Mouse (Mus musculus) CH12.LX (cell line): ENCODE measurements around the gene Gzmm. TPM values are rescaled to one million over a fixed set of nuclear protein-coding genes. Genes with fewer than 3 reads are reported as not detected.

ENCODE experiments used
- DNase-seq: peaks from one replicate; pipeline ENCODE4 v3.0.0-alpha.2; 2013; ENCODE audit errors: extremely low read depth
- H3K27ac ChIP-seq: 2 replicates; pipeline ENCODE4 v1.5.1; 2012; ENCODE audit warnings: low read depth, mild to moderate bottlenecking, control low read depth, moderate library complexity; ENCODE audit not compliant: insufficient read depth
- H3K27me3 ChIP-seq: replicated peaks from 2 replicates; pipeline ENCODE3; 2012; ENCODE audit warnings: inconsistent platforms
- H3K36me3 ChIP-seq, 2 experiments: replicated peaks in 1 of 2; 2 replicates each; pipeline versions ENCODE3 to v1.6.1; 2012; ENCODE audit warnings: inconsistent platforms in 1 of 2, low read length in 1 of 2, mild to moderate bottlenecking in 1 of 2, mixed read lengths in 1 of 2, moderate library complexity in 1 of 2; ENCODE audit not compliant: control insufficient read depth in 1 of 2, insufficient read depth in 1 of 2
- H3K4me1 ChIP-seq, 2 experiments: 2 replicates each; pipeline ENCODE4 v1.6.1; 2012; ENCODE audit warnings: inconsistent platforms in 1 of 2, moderate library complexity in 1 of 2; ENCODE audit not compliant: insufficient read depth in 2 of 2, control insufficient read depth in 1 of 2
- H3K4me2 ChIP-seq: 2 replicates; pipeline ENCODE4 v1.6.1; 2012; ENCODE audit warnings: low read depth, mild to moderate bottlenecking, control low read depth; ENCODE audit not compliant: poor library complexity, insufficient read depth, severe bottlenecking
- H3K4me3 ChIP-seq, 3 experiments: fragments of 150-350 bp in 1 of 3; sonication (generic) in 1 of 3; replicated peaks in 1 of 3; 2 replicates each; pipeline versions ENCODE3 to v1.5.1; 2011 to 2012; ENCODE audit warnings: low read depth in 2 of 3, low read length in 2 of 3, mild to moderate bottlenecking in 2 of 3, moderate library complexity in 2 of 3, control low read depth in 1 of 3, improper control_type of control experiment in 1 of 3, inconsistent platforms in 1 of 3, mixed read lengths in 1 of 3; ENCODE audit not compliant: poor library complexity in 1 of 3
- H3K79me2 ChIP-seq: replicated peaks from 2 replicates; pipeline ENCODE4 v1.6.1; 2012; ENCODE audit warnings: mild to moderate bottlenecking, moderate library complexity; ENCODE audit not compliant: control insufficient read depth, poor library complexity, insufficient read depth, severe bottlenecking; ENCODE audit errors: extremely low read depth
- H3K9ac ChIP-seq: 2 replicates; pipeline ENCODE4 v1.6.1; 2012; ENCODE audit warnings: low read depth, mild to moderate bottlenecking, control low read depth, moderate library complexity; ENCODE audit not compliant: insufficient read depth
- H3K9me3 ChIP-seq: replicated peaks from 2 replicates; pipeline ENCODE3; 2012; ENCODE audit warnings: low read length, inconsistent platforms, mixed read lengths
- CTCF ChIP-seq, 2 experiments: IDR thresholded peaks in 1 of 2; conservative IDR thresholded peaks in 1 of 2; 2 replicates each; pipeline ENCODE4 v1.5.1; 2011 to 2012; ENCODE audit warnings: low read depth in 2 of 2, low read length in 2 of 2, improper control_type of control experiment in 1 of 2, inconsistent platforms in 1 of 2, mild to moderate bottlenecking in 1 of 2, moderate library complexity in 1 of 2
- IRF4 ChIP-seq: IDR thresholded peaks from 2 replicates; pipeline ENCODE4 v1.6.1; 2014; ENCODE audit warnings: low read depth, mild to moderate bottlenecking, inconsistent platforms, low read length, improper control_type of control experiment
- JUND ChIP-seq: conservative IDR thresholded peaks from 2 replicates; pipeline ENCODE4 v1.6.1; 2011; ENCODE audit warnings: low read depth, low read length, improper control_type of control experiment
- MAFK ChIP-seq: IDR thresholded peaks from 2 replicates; pipeline ENCODE4 v1.6.1; 2011; ENCODE audit warnings: low read length, improper control_type of control experiment; ENCODE audit not compliant: insufficient replicate concordance
- MAX ChIP-seq: IDR thresholded peaks from 2 replicates; pipeline ENCODE4 v1.6.1; 2011; ENCODE audit warnings: low read length, improper control_type of control experiment
- MAZ ChIP-seq: IDR thresholded peaks from 2 replicates; pipeline ENCODE4 v1.6.1; 2012; ENCODE audit warnings: low read depth, mild to moderate bottlenecking, inconsistent platforms, low read length, improper control_type of control experiment, moderate library complexity
- MYC ChIP-seq: IDR thresholded peaks from 2 replicates; pipeline ENCODE4 v1.6.1; 2011; ENCODE audit warnings: low read depth, mild to moderate bottlenecking, improper control_type of control experiment, low read length
- NRF1 ChIP-seq: IDR thresholded peaks from 2 replicates; pipeline ENCODE4 v1.6.1; 2014; ENCODE audit warnings: low read depth, mild to moderate bottlenecking, inconsistent platforms, low read length, improper control_type of control experiment, moderate library complexity
- PAX5 ChIP-seq: IDR thresholded peaks from 2 replicates; pipeline ENCODE4 v1.6.1; 2012; ENCODE audit warnings: low read length, inconsistent platforms, mixed read lengths
- RAD21 ChIP-seq: IDR thresholded peaks from 2 replicates; pipeline ENCODE4 v1.6.1; 2011; ENCODE audit warnings: low read depth, mild to moderate bottlenecking, low read length, improper control_type of control experiment, moderate library complexity
- SMC3 ChIP-seq: IDR thresholded peaks from 2 replicates; pipeline ENCODE4 v1.6.1; 2011; ENCODE audit warnings: low read depth, low read length, improper control_type of control experiment
- dilution Hi-C: fragments of 300-500 bp; cut with MboI; formaldehyde crosslinking; loops from 2 replicates; pipeline ENCODE4 v1.14.3; 2020; ENCODE audit warnings: low sequenced_read_pairs; ENCODE audit not compliant: extremely low pct_unique_long_range_greater_than_20kb, extremely low pct_ligation_motif_present
- in situ Hi-C: fragments of 300-500 bp; cut with MboI; formaldehyde crosslinking; loops from 3 replicates; pipeline ENCODE4 v1.14.3; 2019; ENCODE audit warnings: low sequenced_read_pairs, low pct_ligation_motif_present, low pct_unique_long_range_greater_than_20kb, mixed read lengths
- polyA plus RNA-seq: library from polyadenylated mRNA; unstranded; fragments of >175 nt; gene quantifications from 2 replicates; pipeline ENCODE4 v1.2.1, GENCODE M21; 2012; ENCODE audit warnings: low read depth; ENCODE audit not compliant: insufficient read length
- total RNA-seq, 2 experiments: library from RNA; depleted of rRNA; stranded (reverse); fragments of 300-350 nt in 1 of 2; fragments of >200 nt in 1 of 2; gene quantifications; 2 replicates each; pipeline ENCODE4 v1.2.3; 2012 to 2014

The Gzmm gene
- total and polyA plus RNA-seq, 3 experiments = 0.17 to 0.73 (median 0.59) TPM

GRCm38 (mm10) chr10:79695231-79696128, 6.7 kb downstream of the Gzmm start:
- H3K4me3 ChIP-seq = no peak overlapping the region
- TF ChIP-seq IRF4 = 0 out of 2 replicates have a peak, but pooled peaks have one; percentile 17
- TF ChIP-seq CTCF (conservative IDR thresholded peaks at IDR 0.05 in 1 of 2, IDR thresholded peaks at IDR 0.05 in 1 of 2; ENCODE audit: low read depth in 2 of 2, low read length in 2 of 2) = peak; percentile 82 to 94
- peak; percentile 52; the same call in 1 of the 2 replicates for TF ChIP-seq MAX
- TF ChIP-seq SMC3 = peak; percentile 84
- no peak for TF ChIP-seq JUND
- no peak for TF ChIP-seq MAFK
- no peak for TF ChIP-seq PAX5
- TF ChIP-seq RAD21 = peak; percentile 87
- 0 out of 2 replicates have a peak, but pooled peaks have one; percentile 28 for TF ChIP-seq MAZ
- peak; percentile 55; the same call in 1 of the 2 replicates for TF ChIP-seq MYC
- TF ChIP-seq, all 38 proteins: peak for 7
- Histone ChIP-seq H3K9ac (no peak overlapping the region), H3K27ac (no peak overlapping the region), H3K4me2 (no peak overlapping the region), H3K36me3 (peaks cover 0 to 9% of the 10 kb centered on the region in 2 experiments), H3K9me3 (peaks cover 6% of the 10 kb centered on the region), H3K27me3 (no peaks in the 10 kb centered on the region), H3K4me1 (peaks cover 0 to 3% of the 10 kb centered on the region in 2 experiments; a peak in 1 of 4 replicates), H3K79me2 (no peaks in the 10 kb centered on the region)
- in situ Hi-C loops = no loop called here
- peak; percentile 77 for DNase-seq
- dilution Hi-C loops = no loop called here

DNA sequence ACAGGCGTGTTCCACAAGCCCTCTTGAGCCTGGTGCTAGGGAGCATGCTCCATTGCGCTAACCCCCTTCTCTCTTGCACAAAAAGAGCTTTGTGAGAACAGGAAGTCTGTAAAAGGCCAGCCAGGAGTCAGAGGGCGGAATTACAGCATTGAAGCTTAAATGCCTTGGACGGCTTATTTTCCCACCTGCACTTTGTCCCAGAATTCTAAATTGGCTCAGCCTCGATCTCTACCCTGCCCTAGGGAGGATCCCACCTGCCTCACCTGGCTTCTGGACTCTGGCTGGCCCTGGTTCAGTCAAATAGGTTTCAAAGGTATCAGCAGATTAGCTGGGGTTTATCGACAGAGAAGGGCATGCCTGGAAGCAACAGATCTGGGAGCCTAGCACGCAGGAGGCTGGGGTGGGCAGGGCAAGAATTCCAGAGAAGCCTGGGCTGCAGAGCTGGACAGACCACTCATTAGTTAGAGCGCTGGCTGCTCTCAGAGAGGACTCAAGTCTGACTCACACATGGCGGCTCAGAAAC, 7.4 kb downstream of the Gzmm start:
- TF ChIP-seq NRF1 = no peak
- no peak overlapping the region for H3K4me2 ChIP-seq
- H3K9me3 ChIP-seq = peaks cover 6% of the 10 kb centered on the region
- in situ Hi-C loops (no loop called here), dilution Hi-C loops (no loop called here)
- H3K36me3 ChIP-seq = peaks cover 0 to 9% of the 10 kb centered on the region in 2 experiments
- DNase-seq = no peak
- H3K79me2 ChIP-seq = no peaks in the 10 kb centered on the region
- H3K4me3 ChIP-seq = no peak overlapping the region
- no peaks in the 10 kb centered on the region for H3K27me3 ChIP-seq
- no peak overlapping the region for H3K9ac ChIP-seq
- no peak overlapping the region for H3K27ac ChIP-seq
- peaks cover 0 to 3% of the 10 kb centered on the region in 2 experiments; a peak in 1 of 4 replicates for H3K4me1 ChIP-seq
